Mouse (Mus musculus): ENCODE data around the gene Srms. TPM values are rescaled to one million over a fixed set of nuclear protein-coding genes. Genes with fewer than 3 reads are reported as not detected.

Gene Srms
- 0.15 and 0.22 TPM in 2 replicates for polyA plus RNA-seq (2014; fragmentation: Nextera tagmentation; extraction: Ambion mirVana)

- H3K27me3 ChIP-seq (ENCODE audit: control insufficient read depth, insufficient read depth, low read length) = peaks cover 35% of the 10 kb centered on the region
Observed at GRCm38 (mm10) chr2:181213021-181213445, at the start of gene Srms. Gene Srms (minus strand): TSS chr2:181213185.

GRCm38 (mm10) chr2:181253248-181253647 is 40.3 kb upstream of the Srms start:
- H3K9ac ChIP-seq (ENCODE audit: low read depth, low read length) = no peak overlapping the region
- H3K9me3 ChIP-seq (ENCODE audit: control insufficient read depth, low read length) = no peaks in the 10 kb centered on the region
- H3K27ac ChIP-seq (ENCODE audit: low read depth, low read length) = no peak overlapping the region
- no peak overlapping the region for H3K4me3 ChIP-seq (ENCODE audit: low read depth, low read length)
- no peak overlapping the region for H3K4me2 ChIP-seq (replicated peaks; ENCODE audit: low read depth, low read length)
- WGBS = 60% methylated on average over 1 of the region's 1 CpGs
- ATAC-seq (ENCODE audit: low FRiP score) (no peak), DNase-seq (ENCODE audit: low spot score) (no peak)
- no peaks in the 10 kb centered on the region for H3K27me3 ChIP-seq (ENCODE audit: control insufficient read depth, insufficient read depth, low read length)
- peaks cover 12% of the 10 kb centered on the region for H3K36me3 ChIP-seq (ENCODE audit: control insufficient read depth, insufficient read depth, low read length)
- no peaks in the 10 kb centered on the region for H3K4me1 ChIP-seq (replicated peaks; ENCODE audit: control insufficient read depth, insufficient read depth, low read length)

More at GRCm38 (mm10) chr2:181213021-181213445, at the start of gene Srms:
- Histone ChIP-seq H3K36me3 (ENCODE audit: control insufficient read depth, insufficient read depth, low read length) (no peaks in the 10 kb centered on the region), H3K27ac (ENCODE audit: low read depth, low read length) (no peak within 1 kb of the TSS), H3K4me1 (replicated peaks; ENCODE audit: control insufficient read depth, insufficient read depth, low read length) (peaks cover 11% of the 10 kb centered on the region), H3K9me3 (ENCODE audit: control insufficient read depth, low read length) (no peaks in the 10 kb centered on the region), H3K4me3 (ENCODE audit: low read depth, low read length) (peak within 1 kb of the TSS; percentile 24), H3K4me2 (replicated peaks; ENCODE audit: low read depth, low read length) (peak within 1 kb of the TSS; percentile 54), H3K9ac (ENCODE audit: low read depth, low read length) (0 out of 2 replicates have a peak within 1 kb of the TSS, but pooled peaks have one; percentile 37)
- ATAC-seq (ENCODE audit: low FRiP score) (no peak), DNase-seq (ENCODE audit: low spot score) (no peak)
- 0% methylated on average over 17 of the region's 17 CpGs for WGBS

- Histone ChIP-seq H3K27me3 (ENCODE audit: control insufficient read depth, insufficient read depth, low read length) (no peaks in the 10 kb centered on the region), H3K4me3 (ENCODE audit: low read depth, low read length) (no peak overlapping the region), H3K9ac (ENCODE audit: low read depth, low read length) (no peak overlapping the region), H3K36me3 (ENCODE audit: control insufficient read depth, insufficient read depth, low read length) (peaks cover 12% of the 10 kb centered on the region), H3K4me2 (replicated peaks; ENCODE audit: low read depth, low read length) (no peak overlapping the region), H3K4me1 (replicated peaks; ENCODE audit: control insufficient read depth, insufficient read depth, low read length) (no peaks in the 10 kb centered on the region), H3K27ac (ENCODE audit: low read depth, low read length) (no peak overlapping the region), H3K9me3 (ENCODE audit: control insufficient read depth, low read length) (no peaks in the 10 kb centered on the region)
- WGBS = 87% methylated on average over 1 of the region's 1 CpGs
- ATAC-seq (ENCODE audit: low FRiP score) (no peak), DNase-seq (ENCODE audit: low spot score) (no peak)
Observed at GRCm38 (mm10) chr2:181251841-181252240, 38.9 kb upstream of the Srms start.

- H3K27ac ChIP-seq (ENCODE audit: low read depth, low read length) = no peak overlapping the region
- no peak overlapping the region for H3K4me3 ChIP-seq (ENCODE audit: low read depth, low read length)
- ATAC-seq (ENCODE audit: low FRiP score) (no peak), DNase-seq (ENCODE audit: low spot score) (no peak)
- no peaks in the 10 kb centered on the region for H3K9me3 ChIP-seq (ENCODE audit: control insufficient read depth, low read length)
- no peaks in the 10 kb centered on the region for H3K27me3 ChIP-seq (ENCODE audit: control insufficient read depth, insufficient read depth, low read length)
- H3K9ac ChIP-seq (ENCODE audit: low read depth, low read length) = no peak overlapping the region
- H3K4me1 ChIP-seq (replicated peaks; ENCODE audit: control insufficient read depth, insufficient read depth, low read length) = no peaks in the 10 kb centered on the region
- H3K4me2 ChIP-seq (replicated peaks; ENCODE audit: low read depth, low read length) = no peak overlapping the region
- peaks cover 10% of the 10 kb centered on the region; the same call in 1 of the 2 replicates for H3K36me3 ChIP-seq (ENCODE audit: control insufficient read depth, insufficient read depth, low read length)
- 91% methylated on average over 10 of the region's 10 CpGs for WGBS
Observed at GRCm38 (mm10) chr2:181249217-181249616, 36.2 kb upstream of the Srms start.

GRCm38 (mm10) chr2:181245031-181245430 is 32.0 kb upstream of the Srms start:
- Histone ChIP-seq H3K9me3 (ENCODE audit: control insufficient read depth, low read length) (no peaks in the 10 kb centered on the region), H3K4me1 (replicated peaks; ENCODE audit: control insufficient read depth, insufficient read depth, low read length) (no peaks in the 10 kb centered on the region), H3K4me2 (replicated peaks; ENCODE audit: low read depth, low read length) (no peak overlapping the region), H3K27ac (ENCODE audit: low read depth, low read length) (no peak overlapping the region), H3K36me3 (ENCODE audit: control insufficient read depth, insufficient read depth, low read length) (no peaks in the 10 kb centered on the region), H3K9ac (ENCODE audit: low read depth, low read length) (no peak overlapping the region), H3K4me3 (ENCODE audit: low read depth, low read length) (no peak overlapping the region), H3K27me3 (ENCODE audit: control insufficient read depth, insufficient read depth, low read length) (no peaks in the 10 kb centered on the region)
- DNase-seq (ENCODE audit: low spot score) (no peak), ATAC-seq (ENCODE audit: low FRiP score) (no peak)
- WGBS = 34% methylated on average over 2 of the region's 2 CpGs

GRCm38 (mm10) chr2:181243706-181244394 is 30.9 kb upstream of the Srms start:
- ATAC-seq (ENCODE audit: low FRiP score) (no peak), DNase-seq (ENCODE audit: low spot score) (peak; percentile 1)
- Histone ChIP-seq H3K9ac (ENCODE audit: low read depth, low read length) (no peak overlapping the region), H3K36me3 (ENCODE audit: control insufficient read depth, insufficient read depth, low read length) (no peaks in the 10 kb centered on the region), H3K4me2 (replicated peaks; ENCODE audit: low read depth, low read length) (no peak overlapping the region), H3K9me3 (ENCODE audit: control insufficient read depth, low read length) (no peaks in the 10 kb centered on the region), H3K27ac (ENCODE audit: low read depth, low read length) (no peak overlapping the region), H3K27me3 (ENCODE audit: control insufficient read depth, insufficient read depth, low read length) (no peaks in the 10 kb centered on the region), H3K4me1 (replicated peaks; ENCODE audit: control insufficient read depth, insufficient read depth, low read length) (no peaks in the 10 kb centered on the region), H3K4me3 (ENCODE audit: low read depth, low read length) (no peak overlapping the region)
- 45% methylated on average over 10 of the region's 11 CpGs for WGBS

- H3K27me3 ChIP-seq (ENCODE audit: control insufficient read depth, insufficient read depth, low read length) = no peaks in the 10 kb centered on the region
- no peaks in the 10 kb centered on the region for H3K36me3 ChIP-seq (ENCODE audit: control insufficient read depth, insufficient read depth, low read length)
- no peak overlapping the region for H3K27ac ChIP-seq (ENCODE audit: low read depth, low read length)
- 67% methylated on average over 3 of the region's 3 CpGs for WGBS
- H3K4me2 ChIP-seq (replicated peaks; ENCODE audit: low read depth, low read length) = peak overlapping the region; percentile 26; the same call in 1 of the 2 replicates
- no peaks in the 10 kb centered on the region for H3K9me3 ChIP-seq (ENCODE audit: control insufficient read depth, low read length)
- ATAC-seq (ENCODE audit: low FRiP score) (no peak), DNase-seq (ENCODE audit: low spot score) (no peak)
- no peaks in the 10 kb centered on the region for H3K4me1 ChIP-seq (replicated peaks; ENCODE audit: control insufficient read depth, insufficient read depth, low read length)
- no peak overlapping the region for H3K4me3 ChIP-seq (ENCODE audit: low read depth, low read length)
- H3K9ac ChIP-seq (ENCODE audit: low read depth, low read length) = no peak overlapping the region
Observed at GRCm38 (mm10) chr2:181242314-181242665, 29.3 kb upstream of the Srms start.

- ATAC-seq (ENCODE audit: low FRiP score) (no peak), DNase-seq (ENCODE audit: low spot score) (peak; percentile 12)
- Histone ChIP-seq H3K4me1 (replicated peaks; ENCODE audit: control insufficient read depth, insufficient read depth, low read length) (no peaks in the 10 kb centered on the region), H3K27me3 (ENCODE audit: control insufficient read depth, insufficient read depth, low read length) (no peaks in the 10 kb centered on the region), H3K9me3 (ENCODE audit: control insufficient read depth, low read length) (no peaks in the 10 kb centered on the region), H3K27ac (ENCODE audit: low read depth, low read length) (no peak within 1 kb of the TSS), H3K4me2 (replicated peaks; ENCODE audit: low read depth, low read length) (peak within 1 kb of the TSS; percentile 26), H3K9ac (ENCODE audit: low read depth, low read length) (no peak within 1 kb of the TSS), H3K36me3 (ENCODE audit: control insufficient read depth, insufficient read depth, low read length) (no peaks in the 10 kb centered on the region), H3K4me3 (ENCODE audit: low read depth, low read length) (peak within 1 kb of the TSS; percentile 24)
- 16% methylated on average over 16 of the region's 16 CpGs for WGBS
Observed at GRCm38 (mm10) chr2:181241602-181242313, 28.8 kb upstream of the Srms start, which contains the start of gene Helz2. Gene Helz2 (minus strand): TSS chr2:181242027.

All from hindbrain, embryonic 11.5 days (tissue).